Mouse (Mus musculus): ENCODE results near the gene Kiss1.
A peak's percentile ranks its signal among the peaks of the same experiment; 100 is the strongest.

Kiss1 gene

GRCm38 (mm10) chr1:133362103-133362502, 40.4 kb downstream of the Kiss1 start:
- DNase-seq (ENCODE audit: low read depth in 2 of 2, low spot score in 2 of 2) = no peak

GRCm38 (mm10) chr1:133363276-133364021, 41.8 kb downstream of the Kiss1 start, which contains the start of gene Etnk2:
TSS of gene Etnk2 (plus strand) at chr1:133363572.
- DNase-seq (ENCODE audit: low read depth in 2 of 2, low spot score in 2 of 2) = peak; percentile 14 to 25

GRCm38 (mm10) chr1:133364022-133364630, 42.5 kb downstream of the Kiss1 start:
- no peak for DNase-seq (ENCODE audit: low read depth in 2 of 2, low spot score in 2 of 2)

- no peak for DNase-seq (ENCODE audit: low read depth in 2 of 2, low spot score in 2 of 2)
Measured at GRCm38 (mm10) chr1:133364890-133365289, 43.2 kb downstream of the Kiss1 start.

- no peak for DNase-seq (ENCODE audit: low read depth in 2 of 2, low spot score in 2 of 2)
Measured at GRCm38 (mm10) chr1:133366951-133367605, 45.4 kb downstream of the Kiss1 start.

GRCm38 (mm10) chr1:133367606-133368488, 46.2 kb downstream of the Kiss1 start:
- DNase-seq (ENCODE audit: low read depth in 2 of 2, low spot score in 2 of 2) = no peak

GRCm38 (mm10) chr1:133368644-133369043, 47.0 kb downstream of the Kiss1 start:
- no peak for DNase-seq (ENCODE audit: low read depth in 2 of 2, low spot score in 2 of 2)

- DNase-seq (ENCODE audit: low read depth in 2 of 2, low spot score in 2 of 2) = no peak
Measured at GRCm38 (mm10) chr1:133370352-133370751, 48.7 kb downstream of the Kiss1 start.

GRCm38 (mm10) chr1:133371431-133371830, 49.8 kb downstream of the Kiss1 start:
- DNase-seq (ENCODE audit: low read depth in 2 of 2, low spot score in 2 of 2) = no peak

GRCm38 (mm10) chr1:133372113-133372512, 50.4 kb downstream of the Kiss1 start:
- no peak for DNase-seq (ENCODE audit: low read depth in 2 of 2, low spot score in 2 of 2)

- no peak for DNase-seq (ENCODE audit: low read depth in 2 of 2, low spot score in 2 of 2)
Measured at GRCm38 (mm10) chr1:133375696-133376346, 54.1 kb downstream of the Kiss1 start.

- no peak for DNase-seq (ENCODE audit: low read depth in 2 of 2, low spot score in 2 of 2)
Measured at GRCm38 (mm10) chr1:133377547-133377946, 55.9 kb downstream of the Kiss1 start.
